Mouse (Mus musculus) G1E (cell line): ENCODE measurements around the gene Mex3d.

ENCODE experiments used
- CTCF ChIP-seq: IDR thresholded peaks from 2 replicates; pipeline ENCODE4 v1.5.1; 2012; ENCODE audit warnings: low read depth, low read length, inconsistent platforms, mixed read lengths
- POLR2AphosphoS5 ChIP-seq: IDR thresholded peaks from 2 replicates; pipeline ENCODE4 v1.6.1; 2012; ENCODE audit warnings: low read depth, low read length, inconsistent platforms; ENCODE audit not compliant: insufficient replicate concordance
- TAL1 ChIP-seq: conservative IDR thresholded peaks from 2 replicates; pipeline ENCODE4 v1.6.1; 2012; ENCODE audit warnings: low read depth, low read length, inconsistent platforms, mixed read lengths

- TF ChIP-seq CTCF (no peak), POLR2AphosphoS5 (no peak), TAL1 (no peak)
Observed at GRCm38 (mm10) chr10:80363734-80364133, 23.7 kb downstream of the Mex3d start.
